Mouse (Mus musculus) thymus, adult 2 months (tissue): ENCODE measurements around the gene C5ar1. TPM values are rescaled to one million over a fixed set of nuclear protein-coding genes. Genes with fewer than 3 reads are reported as not detected.

ENCODE experiments used
- DNase-seq: peaks from one replicate; pipeline ENCODE4 v3.0.0; 2021
- H3K27ac ChIP-seq: fragments of 200-500 bp; 2 replicates; pipeline ENCODE4 v1.5.1; 2012; ENCODE audit warnings: low read length, control low read depth; ENCODE audit not compliant: control insufficient read depth, insufficient read depth
- H3K27me3 ChIP-seq: fragments of 200-500 bp; 2 replicates; pipeline ENCODE4 v1.6.1; 2012; ENCODE audit warnings: mild to moderate bottlenecking, low read length, moderate library complexity, mixed read lengths; ENCODE audit not compliant: control insufficient read depth, insufficient read depth
- H3K36me3 ChIP-seq: fragments of 200-500 bp; 2 replicates; pipeline ENCODE4 v1.6.1; 2012; ENCODE audit warnings: mild to moderate bottlenecking, low read length, moderate library complexity; ENCODE audit not compliant: control insufficient read depth, insufficient read depth
- H3K4me1 ChIP-seq: fragments of 200-500 bp; replicated peaks from 2 replicates; pipeline ENCODE4 v1.6.1; 2012; ENCODE audit warnings: low read length; ENCODE audit not compliant: control insufficient read depth, insufficient read depth
- H3K4me3 ChIP-seq: fragments of 200-500 bp; 2 replicates; pipeline ENCODE4 v1.5.1; 2012; ENCODE audit warnings: mild to moderate bottlenecking, low read length, control low read depth, moderate library complexity; ENCODE audit not compliant: control insufficient read depth, insufficient read depth
- CTCF ChIP-seq: fragments of 200-500 bp; IDR thresholded peaks from 2 replicates; pipeline ENCODE4 v1.5.1; 2012; ENCODE audit warnings: mild to moderate bottlenecking, control low read depth, low read length, moderate library complexity, borderline replicate concordance; ENCODE audit not compliant: control insufficient read depth, poor library complexity, insufficient read depth; ENCODE audit errors: extremely low read depth
- POLR2A ChIP-seq: fragments of 200-500 bp; IDR thresholded peaks from 2 replicates; pipeline ENCODE4 v1.6.1; 2012; ENCODE audit warnings: mild to moderate bottlenecking, low read length, control low read depth, moderate library complexity; ENCODE audit not compliant: control insufficient read depth, poor library complexity, insufficient read depth; ENCODE audit errors: extremely low read depth
- WGBS: fragments of 180-500 bp; shearing (Covaris S2); methylation state at CpG from one replicate; pipeline ENCODE4 v1.1.7; 2018; 5-methylcytosine and 5-hydroxymethylcytosine counted together
- polyA plus RNA-seq: library from polyadenylated mRNA; depleted of rRNA; stranded (reverse); fragments of >200 nt; gene quantifications from 2 replicates; pipeline ENCODE4 v1.2.3, GENCODE M21; 2012

C5ar1 gene
- polyA plus RNA-seq, 1 experiment: 3.2 TPM

GRCm38 (mm10) chr7:16296766-16297390 lies 37.5 kb upstream of the C5ar1 start:
- Histone ChIP-seq H3K27ac (0 out of 2 replicates have a peak overlapping the region, but pooled peaks have one; percentile 5), H3K27me3 (no peaks in the 10 kb centered on the region), H3K4me3 (peak overlapping the region; percentile 45), H3K36me3 (no peaks in the 10 kb centered on the region), H3K4me1 (peaks cover 22% of the 10 kb centered on the region)
- peak; percentile 89 for DNase-seq
- TF ChIP-seq CTCF (peak; percentile 54; the same call in 1 of the 2 replicates), POLR2A (0 out of 2 replicates have a peak, but pooled peaks have one; percentile 20)
- WGBS: 6% methylated on average over 22 of the region's 22 CpGs

GRCm38 (mm10) chr7:16296146-16296545 lies 36.8 kb upstream of the C5ar1 start:
- Histone ChIP-seq H3K4me1 (peaks cover 22% of the 10 kb centered on the region), H3K4me3 (no peak overlapping the region)
- 42% methylated on average over 2 of the region's 2 CpGs for WGBS

GRCm38 (mm10) chr7:16295321-16295900 lies 36.1 kb upstream of the C5ar1 start:
- peak overlapping the region; percentile 68 for H3K4me3 ChIP-seq
- WGBS: 1% methylated on average over 37 of the region's 41 CpGs
- peak; percentile 40; the same call in 1 of the 2 replicates for TF ChIP-seq CTCF
- peak; percentile 61 for TF ChIP-seq POLR2A
- H3K4me1 ChIP-seq: peaks cover 22% of the 10 kb centered on the region
- H3K36me3 ChIP-seq: no peaks in the 10 kb centered on the region
- H3K27me3 ChIP-seq: no peaks in the 10 kb centered on the region
- H3K27ac ChIP-seq: peak overlapping the region; percentile 89
- DNase-seq: peak; percentile 84

More at GRCm38 (mm10) chr7:16296146-16296545, 36.8 kb upstream of the C5ar1 start:
- H3K36me3 ChIP-seq: no peaks in the 10 kb centered on the region
- no peak for TF ChIP-seq POLR2A
- no peak for TF ChIP-seq CTCF
- DNase-seq: no peak
- 0 out of 2 replicates have a peak overlapping the region, but pooled peaks have one; percentile 5 for H3K27ac ChIP-seq
- no peaks in the 10 kb centered on the region for H3K27me3 ChIP-seq

GRCm38 (mm10) chr7:16294837-16295236 lies 35.5 kb upstream of the C5ar1 start:
- Histone ChIP-seq H3K36me3 (no peaks in the 10 kb centered on the region), H3K4me3 (peak overlapping the region; percentile 68), H3K4me1 (peaks cover 20% of the 10 kb centered on the region), H3K27ac (peak overlapping the region; percentile 89), H3K27me3 (no peaks in the 10 kb centered on the region)
- WGBS: under 1% methylated on average over 23 of the region's 23 CpGs
- peak; percentile 32; the same call in 1 of the 2 replicates for TF ChIP-seq POLR2A
- peak; percentile 97 for TF ChIP-seq CTCF
- peak; percentile 95 for DNase-seq

DNA sequence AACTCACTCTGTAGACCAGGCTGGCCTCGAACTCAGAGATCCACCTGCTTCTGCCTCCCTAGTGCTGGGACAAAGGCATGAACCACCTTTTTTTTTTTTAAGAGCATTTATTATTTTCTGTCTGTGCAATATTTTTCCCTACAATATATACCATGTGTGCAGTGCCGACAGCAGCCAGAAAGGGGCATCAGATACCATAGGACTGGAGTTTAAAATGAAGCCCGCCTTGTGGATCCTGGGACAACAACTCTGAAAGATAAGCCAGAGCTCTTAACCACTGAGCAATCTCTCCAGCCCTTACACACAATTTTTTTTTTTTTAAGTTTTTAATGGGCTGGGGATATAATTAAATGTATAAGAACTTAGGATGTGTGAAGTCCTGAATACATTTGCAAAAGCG lies 35.0 kb upstream of the C5ar1 start:
- 12% methylated on average over 4 of the region's 4 CpGs for WGBS
- DNase-seq: peak; percentile 59
- H3K27ac ChIP-seq: no peak overlapping the region
- H3K4me3 ChIP-seq: no peak overlapping the region
- H3K27me3 ChIP-seq: no peaks in the 10 kb centered on the region
- H3K4me1 ChIP-seq: peaks cover 15% of the 10 kb centered on the region
- TF ChIP-seq CTCF: no peak
- no peak for TF ChIP-seq POLR2A
- H3K36me3 ChIP-seq: no peaks in the 10 kb centered on the region

DNA sequence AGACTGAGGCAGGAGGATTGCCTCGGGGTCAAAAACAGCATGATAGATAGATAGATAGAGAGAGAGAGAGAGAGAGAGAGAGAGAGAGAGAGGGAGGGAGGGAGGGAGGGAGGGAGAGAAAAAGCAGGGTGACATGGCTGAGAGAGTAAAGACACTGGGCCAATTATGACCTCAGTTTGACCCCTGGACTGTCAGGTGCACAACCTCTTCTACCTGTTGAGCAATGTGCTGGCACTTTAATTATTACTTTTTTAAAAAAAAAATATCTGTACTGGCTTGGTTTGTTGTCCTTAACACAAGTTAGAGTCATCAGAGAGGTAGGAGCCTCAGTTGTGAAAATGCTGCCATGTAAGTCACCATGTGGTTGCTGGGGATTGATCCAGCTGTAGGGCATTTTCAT lies 28.5 kb upstream of the C5ar1 start:
- no peak for DNase-seq
- no peak for TF ChIP-seq POLR2A
- no peak for TF ChIP-seq CTCF
- Histone ChIP-seq H3K4me1 (peaks cover 12% of the 10 kb centered on the region), H3K4me3 (no peak overlapping the region), H3K27me3 (no peaks in the 10 kb centered on the region), H3K27ac (no peak overlapping the region), H3K36me3 (peaks cover 13% of the 10 kb centered on the region)
- WGBS: 68% methylated on average over 1 of the region's 1 CpGs

DNA sequence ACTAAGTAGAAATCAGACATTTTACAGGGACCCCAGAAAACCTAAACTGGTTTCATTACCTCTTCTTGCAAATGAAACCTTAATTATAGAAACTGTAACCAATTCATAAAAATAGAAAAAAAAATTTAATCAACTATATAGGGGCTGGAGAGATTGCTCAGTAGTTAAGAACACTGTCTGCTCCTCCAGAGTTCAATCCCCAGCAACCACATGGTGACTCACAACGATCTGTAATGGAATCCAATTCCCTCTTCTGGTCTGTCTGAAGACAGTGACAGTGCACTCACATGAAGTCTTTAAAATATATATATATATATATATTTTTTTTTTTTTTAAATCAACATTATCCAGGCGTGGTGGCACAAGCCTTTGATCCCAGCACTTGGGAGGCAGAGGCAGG lies 27.7 kb upstream of the C5ar1 start:
- Histone ChIP-seq H3K4me3 (no peak overlapping the region), H3K36me3 (peaks cover 17% of the 10 kb centered on the region), H3K27ac (no peak overlapping the region), H3K4me1 (peaks cover 12% of the 10 kb centered on the region), H3K27me3 (no peaks in the 10 kb centered on the region)
- TF ChIP-seq POLR2A: no peak
- no peak for DNase-seq
- 69% methylated on average over 2 of the region's 2 CpGs for WGBS
